Mouse (Mus musculus) embryonic facial prominence, embryonic 10.5 days (tissue): Measurements from ENCODE around the gene Zfp119b. TPM values are rescaled to one million over a fixed set of nuclear protein-coding genes. Genes with fewer than 3 reads are reported as not detected.
"Not testable (repeated sequence)": the region's sequence is repeated elsewhere in the genome, so short reads cannot be mapped to it uniquely, and the experiment has no call there.

Experiments used
- DNase-seq: peaks from one replicate; pipeline ENCODE4 v3.0.0-alpha.2; 2017; ENCODE audit warnings: low spot score
- H3K27ac ChIP-seq: fragments of 300-500 bp; sonication (generic); replicated peaks from 2 replicates; pipeline ENCODE4 v1.5.1; 2016; ENCODE audit warnings: mild to moderate bottlenecking
- H3K27me3 ChIP-seq: fragments of 300-500 bp; sonication (generic); replicated peaks from 2 replicates; pipeline ENCODE4 v1.6.1; 2016; ENCODE audit warnings: low read depth, mild to moderate bottlenecking; ENCODE audit not compliant: poor library complexity, severe bottlenecking
- H3K36me3 ChIP-seq: fragments of 300-500 bp; sonication (generic); replicated peaks from 2 replicates; pipeline ENCODE4 v1.6.1; 2016; ENCODE audit warnings: mild to moderate bottlenecking, moderate library complexity
- H3K4me1 ChIP-seq: fragments of 300-500 bp; sonication (generic); 2 replicates; pipeline ENCODE4 v1.6.1; 2016
- H3K4me3 ChIP-seq: fragments of 300-500 bp; sonication (generic); 2 replicates; pipeline ENCODE4 v1.5.1; 2016; ENCODE audit warnings: mild to moderate bottlenecking, moderate library complexity
- H3K9me3 ChIP-seq: fragments of 300-500 bp; sonication (generic); 2 replicates; pipeline ENCODE4 v1.6.1; 2016; ENCODE audit warnings: mild to moderate bottlenecking
- WGBS: fragments of 180-500 bp; shearing (Covaris S2); methylation state at CpG from one replicate; pipeline ENCODE4 v1.1.7; 2016; 5-methylcytosine and 5-hydroxymethylcytosine counted together
- polyA plus RNA-seq: library from polyadenylated mRNA; unstranded; fragments of >200 nt; fragmentation: Nextera tagmentation; extraction: Ambion mirVana; gene quantifications from 2 replicates; pipeline ENCODE4 v1.2.1, GENCODE M21; 2016

Gene Zfp119b
- polyA plus RNA-seq, 1 experiment from 2014 or later = 4.7 TPM

- Histone ChIP-seq H3K36me3 (no peaks in the 10 kb centered on the region), H3K27ac (no peak overlapping the region), H3K27me3 (peaks cover 25% of the 10 kb centered on the region), H3K4me3 (no peak overlapping the region), H3K9me3 (no peaks in the 10 kb centered on the region), H3K4me1 (peaks cover 25% of the 10 kb centered on the region)
- 42% methylated on average over 16 of the region's 16 CpGs for WGBS
- DNase-seq = no peak
Measured at GRCm38 (mm10) chr17:55954229-55954628, 4.9 kb upstream of the Zfp119b start.

- H3K9me3 ChIP-seq = no peaks in the 10 kb centered on the region
- H3K4me1 ChIP-seq = peaks cover 25% of the 10 kb centered on the region
- DNase-seq = no peak
- H3K27me3 ChIP-seq = peaks cover 25% of the 10 kb centered on the region
- H3K27ac ChIP-seq = no peak overlapping the region
- H3K4me3 ChIP-seq = no peak overlapping the region
- no peaks in the 10 kb centered on the region for H3K36me3 ChIP-seq
- WGBS = 84% methylated on average over 6 of the region's 6 CpGs
Measured at GRCm38 (mm10) chr17:55953751-55954150, 4.5 kb upstream of the Zfp119b start.

GRCm38 (mm10) chr17:55952447-55953027, 3.2 kb upstream of the Zfp119b start, which contains the start of gene Ebi3:
Gene Ebi3 (plus strand): TSS chr17:55952640.
- peaks cover 16% of the 10 kb centered on the region for H3K4me1 ChIP-seq
- H3K36me3 ChIP-seq = no peaks in the 10 kb centered on the region
- H3K27me3 ChIP-seq = peaks cover 25% of the 10 kb centered on the region
- 77% methylated on average over 6 of the region's 6 CpGs for WGBS
- H3K9me3 ChIP-seq = no peaks in the 10 kb centered on the region
- H3K27ac ChIP-seq = no peak within 1 kb of the TSS
- DNase-seq = no peak
- no peak within 1 kb of the TSS for H3K4me3 ChIP-seq

GRCm38 (mm10) chr17:55952041-55952440, 2.7 kb upstream of the Zfp119b start:
- Histone ChIP-seq H3K36me3 (no peaks in the 10 kb centered on the region), H3K4me1 (peaks cover 11% of the 10 kb centered on the region), H3K4me3 (no peak overlapping the region), H3K27me3 (peaks cover 25% of the 10 kb centered on the region), H3K9me3 (no peaks in the 10 kb centered on the region), H3K27ac (no peak overlapping the region)
- no peak for DNase-seq

- 79% methylated on average over 9 of the region's 9 CpGs for WGBS
- H3K36me3 ChIP-seq = no peaks in the 10 kb centered on the region
- DNase-seq = no peak
Measured at GRCm38 (mm10) chr17:55950601-55951000, 1.3 kb upstream of the Zfp119b start.

GRCm38 (mm10) chr17:55948647-55949046, 653 bp downstream of the Zfp119b start:
- Histone ChIP-seq H3K27ac (no peak overlapping the region), H3K9me3 (no peaks in the 10 kb centered on the region), H3K36me3 (no peaks in the 10 kb centered on the region), H3K4me1 (peaks cover 8% of the 10 kb centered on the region), H3K27me3 (peaks cover 5% of the 10 kb centered on the region; the same call in 1 of the 2 replicates), H3K4me3 (no peak overlapping the region)
- no peak for DNase-seq
- WGBS = 90% methylated on average over 4 of the region's 4 CpGs

More at GRCm38 (mm10) chr17:55950601-55951000, 1.3 kb upstream of the Zfp119b start:
- Histone ChIP-seq H3K9me3 (no peaks in the 10 kb centered on the region), H3K27ac (no peak overlapping the region), H3K4me3 (no peak overlapping the region), H3K27me3 (peaks cover 24% of the 10 kb centered on the region), H3K4me1 (peaks cover 4% of the 10 kb centered on the region)

- DNase-seq = no peak
- Histone ChIP-seq H3K4me1 (peaks cover 8% of the 10 kb centered on the region), H3K4me3 (peak overlapping the region; percentile 64), H3K27me3 (no peaks in the 10 kb centered on the region), H3K27ac (peak overlapping the region; percentile 89; the same call in 1 of the 2 replicates), H3K36me3 (peaks cover 8% of the 10 kb centered on the region), H3K9me3 (no peaks in the 10 kb centered on the region)
- 33% methylated on average over 5 of the region's 5 CpGs for WGBS
Measured at GRCm38 (mm10) chr17:55945696-55946095, 3.6 kb downstream of the Zfp119b start.

GRCm38 (mm10) chr17:55944866-55945682, 4.2 kb downstream of the Zfp119b start:
- H3K9me3 ChIP-seq, H3K27me3 ChIP-seq, H3K4me1 ChIP-seq: not testable (repeated sequence)
- Histone ChIP-seq H3K27ac (peak overlapping the region; percentile 89), H3K36me3 (peaks cover 14% of the 10 kb centered on the region), H3K4me3 (peak overlapping the region; percentile 64)
- under 1% methylated on average over 56 of the region's 56 CpGs for WGBS
- DNase-seq = peak; percentile 77

- WGBS = 35% methylated on average over 10 of the region's 10 CpGs
Measured at GRCm38 (mm10) chr17:55944387-55944865, 4.9 kb downstream of the Zfp119b start.

GRCm38 (mm10) chr17:55933191-55933590, 16.1 kb downstream of the Zfp119b start:
- H3K4me3 ChIP-seq = peak overlapping the region; percentile 70; the same call in 1 of the 2 replicates

More at GRCm38 (mm10) chr17:55944387-55944865, 4.9 kb downstream of the Zfp119b start:
- Histone ChIP-seq H3K36me3 (peaks cover 21% of the 10 kb centered on the region), H3K27ac (peak overlapping the region; percentile 89), H3K4me3 (peak overlapping the region; percentile 64)
- not testable (repeated sequence) for H3K9me3 ChIP-seq, H3K27me3 ChIP-seq, H3K4me1 ChIP-seq, DNase-seq

GRCm38 (mm10) chr17:55932635-55933034, 16.7 kb downstream of the Zfp119b start:
- Histone ChIP-seq H3K27me3 (no peaks in the 10 kb centered on the region), H3K9me3 (peaks cover 10% of the 10 kb centered on the region; the same call in 1 of the 2 replicates), H3K36me3 (0 out of 2 replicates have a peak, but pooled peaks cover 2% of the 10 kb centered on the region), H3K27ac (peak overlapping the region; percentile 93), H3K4me3 (peak overlapping the region; percentile 70), H3K4me1 (peaks cover 12% of the 10 kb centered on the region)
- no peak for DNase-seq
- WGBS = 70% methylated on average over 2 of the region's 2 CpGs

More at GRCm38 (mm10) chr17:55933191-55933590, 16.1 kb downstream of the Zfp119b start:
- no peak for DNase-seq
- no peaks in the 10 kb centered on the region for H3K27me3 ChIP-seq
- no peak overlapping the region for H3K27ac ChIP-seq
- peaks cover 12% of the 10 kb centered on the region for H3K4me1 ChIP-seq
- H3K36me3 ChIP-seq = peaks cover 7% of the 10 kb centered on the region
- H3K9me3 ChIP-seq = peaks cover 16% of the 10 kb centered on the region; the same call in 1 of the 2 replicates
- WGBS = 95% methylated on average over 15 of the region's 15 CpGs

- peaks cover 7% of the 10 kb centered on the region; the same call in 1 of the 2 replicates for H3K9me3 ChIP-seq
- peak overlapping the region; percentile 93 for H3K27ac ChIP-seq
- H3K4me3 ChIP-seq = peak overlapping the region; percentile 70
- no peaks in the 10 kb centered on the region for H3K27me3 ChIP-seq
- H3K4me1 ChIP-seq = peaks cover 12% of the 10 kb centered on the region
- 2% methylated on average over 33 of the region's 33 CpGs for WGBS
- H3K36me3 ChIP-seq = 0 out of 2 replicates have a peak, but pooled peaks cover 2% of the 10 kb centered on the region
- DNase-seq = peak; percentile 88
Measured at GRCm38 (mm10) chr17:55931553-55932502, 17.5 kb downstream of the Zfp119b start.
